Mouse (Mus musculus): Measurements from ENCODE around the gene Gltpd2.

DNA sequence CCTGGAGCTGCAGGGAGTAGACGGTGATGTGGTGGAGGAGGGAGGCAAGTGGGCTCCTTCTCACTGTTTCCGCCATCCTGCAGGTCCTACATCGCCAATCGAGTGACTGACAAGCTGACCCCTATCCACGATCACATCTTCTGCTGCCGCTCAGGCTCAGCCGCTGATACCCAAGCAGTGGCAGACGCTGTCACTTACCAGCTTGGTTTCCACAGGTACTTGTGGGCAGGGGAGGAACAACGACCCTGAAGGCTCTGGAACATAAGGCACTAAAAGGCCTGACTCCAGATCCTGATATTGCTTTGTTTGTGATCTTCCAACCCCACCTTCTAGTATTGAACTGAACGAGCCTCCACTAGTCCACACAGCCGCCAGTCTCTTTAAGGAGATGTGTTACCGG is 7.2 kb downstream of the Gltpd2 start:
- TF ChIP-seq POLR2A (IDR thresholded peaks at IDR 0.05; ENCODE audit: borderline replicate concordance, insufficient read depth, low read length), result no peak
- no peak for TF ChIP-seq CTCF (IDR thresholded peaks at IDR 0.05; ENCODE audit: borderline replicate concordance, insufficient read depth, low read depth, low read length)

Measured in cerebellum, adult 2 months (tissue).